ENCODE assay signal across 11 mouse cellular contexts in the genomic region with DNA sequence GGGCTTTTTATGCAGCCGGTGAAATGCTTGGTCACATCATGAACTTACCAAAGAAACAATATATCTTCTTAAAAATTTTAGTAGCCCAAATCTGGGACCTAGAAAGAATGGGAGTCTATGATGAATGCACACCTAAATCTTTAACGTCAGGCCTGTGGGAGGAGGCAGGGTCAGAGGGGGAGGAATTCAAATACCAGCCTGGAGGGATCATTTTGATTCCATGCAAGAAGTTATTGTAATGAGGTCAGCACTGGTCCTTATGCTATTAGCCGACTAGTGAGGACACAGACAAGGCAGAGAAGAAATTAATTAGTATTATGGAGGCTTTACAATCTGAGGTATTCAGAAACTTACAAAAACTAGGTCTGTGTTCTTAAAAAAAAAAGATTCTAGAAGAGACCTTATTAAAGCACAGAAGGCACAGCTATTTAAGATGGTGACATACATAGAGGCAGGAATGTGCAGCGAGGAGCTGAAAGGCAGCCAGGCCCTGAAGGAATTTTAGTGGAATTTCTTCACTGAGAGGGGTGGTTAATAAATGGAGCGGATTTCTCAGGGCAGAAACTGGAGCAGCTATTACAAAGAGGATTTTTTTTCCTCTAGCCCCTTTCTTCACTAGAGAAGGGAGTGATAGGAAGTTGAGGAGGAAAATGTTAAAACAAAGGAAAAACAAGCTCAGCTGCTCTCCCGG.
DNase-seq lines count a peak whose midpoint lies in the region; ATAC-seq and TF ChIP-seq lines count a peak whose summit lies in the region.
"Had no signal": no experiment of that assay in that cellular context is flagged by ENCODE, and none has a peak within 500 bp of the region (broad histone marks: within the 10 kb centered on the region; RNA-seq: fewer than 3 reads in every experiment).

No protein-coding gene starts in this region.

- WGBS in forebrain, embryonic 14.5 days = 8% methylated on average over 6 of the region's 6 CpGs
- 19% methylated on average over 6 of the region's 6 CpGs for WGBS in forebrain, embryonic 10.5 days
- 21% methylated on average over 6 of the region's 6 CpGs for WGBS in lung, embryonic 15.5 days
- 36% methylated on average over 6 of the region's 6 CpGs for WGBS in lung, adult 2 months
- 16% methylated on average over 6 of the region's 6 CpGs for WGBS in hindbrain, embryonic 16.5 days

- no peak for TF ChIP-seq POLR2A in lung, adult 2 months (IDR thresholded peaks at IDR 0.05; ENCODE audit: borderline replicate concordance, extremely low read depth, low read depth, low read length)

- no peak overlapping the region for H3K9ac ChIP-seq in forebrain, embryonic 14.5 days (ENCODE audit: low read length)
- no peak overlapping the region for H3K9ac ChIP-seq in lung, embryonic 15.5 days
- no peak overlapping the region for H3K9ac ChIP-seq in hindbrain, embryonic 16.5 days (ENCODE audit: low read depth, low read length)

- peak; percentile 34 for DNase-seq in forebrain, embryonic 14.5 days (ENCODE audit: low spot score)
- no peak for DNase-seq in forebrain, embryonic 10.5 days (ENCODE audit: extremely low spot score, low spot score)
- no peak for DNase-seq in lung, adult 2 months
- peak; percentile 46 for DNase-seq in retina, postnatal 1 day
- no peak for DNase-seq in left cerebral cortex, adult 9 months (ENCODE audit: low spot score in 2 of 2)
- no peak for DNase-seq in left cerebral cortex, adult 2 months (ENCODE audit: extremely low spot score in 1 of 2, low spot score in 2 of 2)
- DNase-seq: spleen, adult 18-20 months had no signal

- no peak overlapping the region for H3K4me3 ChIP-seq in forebrain, embryonic 14.5 days (ENCODE audit: low read depth, low read length)
- H3K4me3 ChIP-seq in forebrain, embryonic 10.5 days = no peak overlapping the region
- H3K4me3 ChIP-seq in lung, embryonic 15.5 days = no peak overlapping the region
- no peak overlapping the region for H3K4me3 ChIP-seq in lung, adult 2 months (replicated peaks; ENCODE audit: extremely low read depth, low read depth, low read length)
- H3K4me3 ChIP-seq in hindbrain, embryonic 16.5 days (ENCODE audit: low read length) = no peak overlapping the region
- H3K4me3 ChIP-seq in left cerebral cortex, adult 2 months = no peak overlapping the region
- H3K4me3 ChIP-seq: megakaryocyte, embryonic 14.5 days had no signal

- ATAC-seq in forebrain, embryonic 14.5 days = 0 out of 2 replicates have a peak, but pooled peaks have one; percentile 12
- ATAC-seq in lung, embryonic 15.5 days (ENCODE audit: borderline replicate concordance, extremely low read depth, low FRiP score, low TSS enrichment) = no peak; the same call in 1 of the 2 replicates
- peak; percentile 56; the same call in 1 of the 2 replicates for ATAC-seq in hindbrain, embryonic 16.5 days

- H3K36me3 ChIP-seq in forebrain, embryonic 14.5 days (ENCODE audit: control insufficient read depth, insufficient read depth, low read length) = no peaks in the 10 kb centered on the region
- H3K36me3 ChIP-seq in forebrain, embryonic 10.5 days (replicated peaks) = no peaks in the 10 kb centered on the region
- H3K36me3 ChIP-seq in lung, embryonic 15.5 days = no peaks in the 10 kb centered on the region
- H3K36me3 ChIP-seq in hindbrain, embryonic 16.5 days (ENCODE audit: control insufficient read depth, insufficient read depth, low read length) = no peaks in the 10 kb centered on the region

- H3K27ac ChIP-seq in forebrain, embryonic 14.5 days (ENCODE audit: low read depth, low read length) = no peak overlapping the region
- no peak overlapping the region for H3K27ac ChIP-seq in forebrain, embryonic 10.5 days
- H3K27ac ChIP-seq in lung, embryonic 15.5 days = peak overlapping the region; percentile 30
- H3K27ac ChIP-seq in hindbrain, embryonic 16.5 days (ENCODE audit: low read depth, low read length) = no peak overlapping the region
- H3K27ac ChIP-seq in left cerebral cortex, adult 2 months = no peak overlapping the region

- H3K9me3 ChIP-seq in forebrain, embryonic 14.5 days (replicated peaks; ENCODE audit: control insufficient read depth, low read length) = no peaks in the 10 kb centered on the region
- H3K9me3 ChIP-seq in forebrain, embryonic 10.5 days = no peaks in the 10 kb centered on the region
- H3K9me3 ChIP-seq in lung, embryonic 15.5 days = no peaks in the 10 kb centered on the region
- H3K9me3 ChIP-seq in hindbrain, embryonic 16.5 days (ENCODE audit: control insufficient read depth, low read length) = no peaks in the 10 kb centered on the region
- H3K9me3 ChIP-seq: megakaryocyte, embryonic 14.5 days had no signal

- no peak overlapping the region for H3K4me2 ChIP-seq in forebrain, embryonic 14.5 days (ENCODE audit: low read length)
- H3K4me2 ChIP-seq in lung, embryonic 15.5 days = peak overlapping the region; percentile 18; the same call in 1 of the 2 replicates
- H3K4me2 ChIP-seq in hindbrain, embryonic 16.5 days (ENCODE audit: low read length) = no peak overlapping the region

- intact Hi-C loops in left cerebral cortex, adult 2 months (cut with DNase I) = no loop called here

- H3K4me1 ChIP-seq in forebrain, embryonic 14.5 days (ENCODE audit: control insufficient read depth, insufficient read depth, low read length) = peaks cover 3% of the 10 kb centered on the region; the same call in 1 of the 2 replicates
- H3K4me1 ChIP-seq in forebrain, embryonic 10.5 days = peaks cover 29% of the 10 kb centered on the region
- H3K4me1 ChIP-seq in lung, embryonic 15.5 days = peaks cover 24% of the 10 kb centered on the region
- H3K4me1 ChIP-seq in lung, adult 2 months (ENCODE audit: control insufficient read depth, insufficient read depth, low read length) = no peaks in the 10 kb centered on the region
- H3K4me1 ChIP-seq in hindbrain, embryonic 16.5 days (ENCODE audit: control insufficient read depth, insufficient read depth, low read depth, low read length) = no peaks in the 10 kb centered on the region

- no peak for TF ChIP-seq CTCF in lung, adult 2 months (IDR thresholded peaks at IDR 0.05; ENCODE audit: insufficient read depth, low read length)
- no peak for TF ChIP-seq CTCF in left cerebral cortex, adult 2 months (IDR thresholded peaks at IDR 0.05)

- H3K27me3 ChIP-seq in forebrain, embryonic 14.5 days (replicated peaks; ENCODE audit: control insufficient read depth, insufficient read depth, low read length) = no peaks in the 10 kb centered on the region
- H3K27me3 ChIP-seq in forebrain, embryonic 10.5 days (ENCODE audit: poor library complexity, severe bottlenecking) = peaks cover 7% of the 10 kb centered on the region; the same call in 1 of the 2 replicates
- H3K27me3 ChIP-seq in lung, embryonic 15.5 days = no peaks in the 10 kb centered on the region
- no peaks in the 10 kb centered on the region for H3K27me3 ChIP-seq in hindbrain, embryonic 16.5 days (replicated peaks; ENCODE audit: control insufficient read depth, insufficient read depth, low read length)
- H3K27me3 ChIP-seq: CH12.LX had no signal

Comparison
In these comparisons a context has a peak if more than half of its experiments do, and no peak if none do; other contexts are left out.
1. DNase-seq: peak in forebrain, embryonic 14.5 days (single experiment) and retina, postnatal 1 day (single experiment); none in forebrain, embryonic 10.5 days (single experiment), lung, adult 2 months (single experiment), left cerebral cortex, adult 9 months (0 of 2) and left cerebral cortex, adult 2 months (0 of 2).